Mouse (Mus musculus) ovary, adult 18-20 months (tissue): ENCODE data around the gene Sesn2.
A peak's percentile ranks its signal among the peaks of the same experiment; 100 is the strongest.

Experiments used
- DNase-seq: peaks from one replicate; pipeline ENCODE4 v3.0.0; 2022; ENCODE audit warnings: low spot score, mixed read lengths

The Sesn2 gene

GRCm38 (mm10) chr4:132514555-132515135 lies 4.3 kb upstream of the Sesn2 start:
- DNase-seq = peak; percentile 62

GRCm38 (mm10) chr4:132513395-132514273 lies 3.3 kb upstream of the Sesn2 start:
- no peak for DNase-seq

- no peak for DNase-seq
Measured at GRCm38 (mm10) chr4:132512080-132512479, 1.8 kb upstream of the Sesn2 start.

GRCm38 (mm10) chr4:132509621-132510296 lies 542 bp downstream of the Sesn2 start:
- peak; percentile 86 for DNase-seq

- DNase-seq = no peak
Measured at GRCm38 (mm10) chr4:132507210-132507609, 3.1 kb downstream of the Sesn2 start.

GRCm38 (mm10) chr4:132506250-132506649 lies 4.1 kb downstream of the Sesn2 start:
- no peak for DNase-seq

GRCm38 (mm10) chr4:132505800-132506199 lies 4.5 kb downstream of the Sesn2 start:
- DNase-seq = no peak

GRCm38 (mm10) chr4:132505034-132505738 lies 5.1 kb downstream of the Sesn2 start:
- no peak for DNase-seq

GRCm38 (mm10) chr4:132503344-132503743 lies 7.0 kb downstream of the Sesn2 start:
- no peak for DNase-seq

GRCm38 (mm10) chr4:132501639-132502038 lies 8.7 kb downstream of the Sesn2 start:
- no peak for DNase-seq

- DNase-seq = no peak
Measured at GRCm38 (mm10) chr4:132494271-132494918, 15.9 kb downstream of the Sesn2 start.

GRCm38 (mm10) chr4:132492178-132493060 lies 17.9 kb downstream of the Sesn2 start:
- DNase-seq = no peak

GRCm38 (mm10) chr4:132491748-132492147 lies 18.6 kb downstream of the Sesn2 start:
- no peak for DNase-seq

- DNase-seq = no peak
Measured at GRCm38 (mm10) chr4:132491057-132491456, 19.2 kb downstream of the Sesn2 start.

- no peak for DNase-seq
Measured at GRCm38 (mm10) chr4:132490273-132491010, 19.9 kb downstream of the Sesn2 start.

- no peak for DNase-seq
Measured at GRCm38 (mm10) chr4:132488976-132489375, 21.3 kb downstream of the Sesn2 start.

- DNase-seq = no peak
Measured at GRCm38 (mm10) chr4:132488521-132488920, 21.8 kb downstream of the Sesn2 start.

- DNase-seq = no peak
Measured at GRCm38 (mm10) chr4:132484820-132485219, 25.5 kb downstream of the Sesn2 start.

- DNase-seq = no peak
Measured at GRCm38 (mm10) chr4:132484231-132484630, 26.1 kb downstream of the Sesn2 start.
